Mouse (Mus musculus): ENCODE measurements around the gene Ssna1. TPM values are rescaled to one million over a fixed set of nuclear protein-coding genes. Genes with fewer than 3 reads are reported as not detected.

Ssna1 gene
- polyA plus RNA-seq, 1 experiment from 2014 or later = 179 TPM

GRCm38 (mm10) chr2:25252331-25252730 is 19.9 kb downstream of the Ssna1 start:
- Histone ChIP-seq H3K9ac (no peak overlapping the region), H3K4me2 (no peak overlapping the region), H3K36me3 (peaks cover 63% of the 10 kb centered on the region), H3K27me3 (replicated peaks) (no peaks in the 10 kb centered on the region), H3K4me1 (peaks cover 23% of the 10 kb centered on the region), H3K4me3 (no peak overlapping the region), H3K9me3 (replicated peaks) (no peaks in the 10 kb centered on the region), H3K27ac (no peak overlapping the region)
- 83% methylated on average over 1 of the region's 1 CpGs for WGBS (ENCODE audit: insufficient replicate concordance)
- ATAC-seq = no peak

GRCm38 (mm10) chr2:25246183-25247072 is 25.8 kb downstream of the Ssna1 start, which contains the start of gene AL732309.1:
Gene AL732309.1 (minus strand): TSS chr2:25246863.
- ATAC-seq = no peak
- Histone ChIP-seq H3K4me2 (no peak within 1 kb of the TSS), H3K27ac (no peak within 1 kb of the TSS), H3K36me3 (peaks cover 64% of the 10 kb centered on the region), H3K4me3 (no peak within 1 kb of the TSS), H3K9me3 (replicated peaks) (no peaks in the 10 kb centered on the region), H3K4me1 (peaks cover 16% of the 10 kb centered on the region), H3K27me3 (replicated peaks) (peaks cover 26% of the 10 kb centered on the region), H3K9ac (no peak within 1 kb of the TSS)
- WGBS (ENCODE audit: insufficient replicate concordance) = 77% methylated on average over 10 of the region's 10 CpGs

GRCm38 (mm10) chr2:25244144-25244543 is 28.1 kb downstream of the Ssna1 start:
- Histone ChIP-seq H3K4me1 (peaks cover 36% of the 10 kb centered on the region), H3K4me2 (no peak overlapping the region), H3K9ac (no peak overlapping the region)

GRCm38 (mm10) chr2:25243342-25243741 is 28.9 kb downstream of the Ssna1 start:
- Histone ChIP-seq H3K27me3 (replicated peaks) (peaks cover 30% of the 10 kb centered on the region), H3K9me3 (replicated peaks) (no peaks in the 10 kb centered on the region), H3K4me2 (no peak overlapping the region), H3K27ac (no peak overlapping the region), H3K36me3 (peaks cover 33% of the 10 kb centered on the region), H3K9ac (no peak overlapping the region), H3K4me1 (peaks cover 36% of the 10 kb centered on the region), H3K4me3 (no peak overlapping the region)
- ATAC-seq = no peak
- WGBS (ENCODE audit: insufficient replicate concordance) = 72% methylated on average over 8 of the region's 8 CpGs

More at GRCm38 (mm10) chr2:25244144-25244543, 28.1 kb downstream of the Ssna1 start:
- H3K27ac ChIP-seq = no peak overlapping the region
- H3K27me3 ChIP-seq (replicated peaks) = peaks cover 30% of the 10 kb centered on the region
- H3K36me3 ChIP-seq = peaks cover 41% of the 10 kb centered on the region
- H3K9me3 ChIP-seq (replicated peaks) = no peaks in the 10 kb centered on the region
- 76% methylated on average over 4 of the region's 4 CpGs for WGBS (ENCODE audit: insufficient replicate concordance)
- H3K4me3 ChIP-seq = no peak overlapping the region
- ATAC-seq = no peak

GRCm38 (mm10) chr2:25242101-25242506 is 30.1 kb downstream of the Ssna1 start, which contains the start of the genes Rnf208 and Cysrt1:
Gene Rnf208 (plus strand): TSS chr2:25242255.
Gene Cysrt1 (minus strand): TSS chr2:25242452.
- H3K36me3 ChIP-seq = peaks cover 21% of the 10 kb centered on the region
- WGBS (ENCODE audit: insufficient replicate concordance) = under 1% methylated on average over 35 of the region's 59 CpGs
- H3K27me3 ChIP-seq (replicated peaks) = peaks cover 30% of the 10 kb centered on the region
- H3K4me3 ChIP-seq = peak within 1 kb of the TSS; percentile 58
- peak within 1 kb of the TSS; percentile 84 for H3K4me2 ChIP-seq
- H3K9ac ChIP-seq = peak within 1 kb of the TSS; percentile 53
- no peak within 1 kb of the TSS for H3K27ac ChIP-seq
- no peaks in the 10 kb centered on the region for H3K9me3 ChIP-seq (replicated peaks)
- no peak for ATAC-seq
- H3K4me1 ChIP-seq = peaks cover 36% of the 10 kb centered on the region

GRCm38 (mm10) chr2:25241438-25241775 is 30.8 kb downstream of the Ssna1 start:
- Histone ChIP-seq H3K36me3 (peaks cover 14% of the 10 kb centered on the region), H3K4me1 (peaks cover 41% of the 10 kb centered on the region), H3K27ac (no peak overlapping the region), H3K27me3 (replicated peaks) (peaks cover 34% of the 10 kb centered on the region), H3K9ac (no peak overlapping the region), H3K9me3 (replicated peaks) (no peaks in the 10 kb centered on the region), H3K4me3 (peak overlapping the region; percentile 58), H3K4me2 (peak overlapping the region; percentile 84)
- ATAC-seq = peak; percentile 11; the same call in 1 of the 2 replicates
- WGBS (ENCODE audit: insufficient replicate concordance) = 14% methylated on average over 6 of the region's 6 CpGs

GRCm38 (mm10) chr2:25240723-25241437 is 31.4 kb downstream of the Ssna1 start:
- Histone ChIP-seq H3K36me3 (peaks cover 9% of the 10 kb centered on the region), H3K27ac (peak overlapping the region; percentile 45; the same call in 1 of the 2 replicates), H3K9ac (peak overlapping the region; percentile 28; the same call in 1 of the 2 replicates), H3K4me1 (peaks cover 46% of the 10 kb centered on the region), H3K4me2 (peak overlapping the region; percentile 84), H3K4me3 (peak overlapping the region; percentile 58), H3K27me3 (replicated peaks) (peaks cover 38% of the 10 kb centered on the region), H3K9me3 (replicated peaks) (no peaks in the 10 kb centered on the region)
- WGBS (ENCODE audit: insufficient replicate concordance) = under 1% methylated on average over 29 of the region's 29 CpGs
- ATAC-seq = peak; percentile 76

- no peaks in the 10 kb centered on the region for H3K9me3 ChIP-seq (replicated peaks)
- H3K4me2 ChIP-seq = peak overlapping the region; percentile 84
- peaks cover 44% of the 10 kb centered on the region for H3K27me3 ChIP-seq (replicated peaks)
- peaks cover 3% of the 10 kb centered on the region; the same call in 1 of the 2 replicates for H3K36me3 ChIP-seq
- WGBS (ENCODE audit: insufficient replicate concordance) = 49% methylated on average over 8 of the region's 8 CpGs
- ATAC-seq = no peak
- H3K4me1 ChIP-seq = peaks cover 50% of the 10 kb centered on the region
- peak overlapping the region; percentile 58 for H3K4me3 ChIP-seq
- 0 out of 2 replicates have a peak overlapping the region, but pooled peaks have one; percentile 28 for H3K9ac ChIP-seq
- H3K27ac ChIP-seq = no peak overlapping the region
Observed at GRCm38 (mm10) chr2:25240310-25240709, 31.9 kb downstream of the Ssna1 start.

GRCm38 (mm10) chr2:25239766-25240165 is 32.5 kb downstream of the Ssna1 start:
- peaks cover 48% of the 10 kb centered on the region for H3K27me3 ChIP-seq (replicated peaks)

GRCm38 (mm10) chr2:25238106-25238505 is 34.1 kb downstream of the Ssna1 start:
- H3K36me3 ChIP-seq = no peaks in the 10 kb centered on the region
- H3K27ac ChIP-seq = no peak overlapping the region
- no peaks in the 10 kb centered on the region for H3K9me3 ChIP-seq (replicated peaks)
- no peak overlapping the region for H3K9ac ChIP-seq
- peaks cover 45% of the 10 kb centered on the region for H3K27me3 ChIP-seq (replicated peaks)
- peaks cover 65% of the 10 kb centered on the region for H3K4me1 ChIP-seq
- no peak overlapping the region for H3K4me2 ChIP-seq
- H3K4me3 ChIP-seq = no peak overlapping the region
- no peak for ATAC-seq

More at GRCm38 (mm10) chr2:25239766-25240165, 32.5 kb downstream of the Ssna1 start:
- Histone ChIP-seq H3K27ac (no peak overlapping the region), H3K9ac (no peak overlapping the region), H3K4me3 (no peak overlapping the region), H3K9me3 (replicated peaks) (no peaks in the 10 kb centered on the region), H3K36me3 (no peaks in the 10 kb centered on the region), H3K4me1 (peaks cover 50% of the 10 kb centered on the region), H3K4me2 (no peak overlapping the region)
- ATAC-seq = no peak
- 76% methylated on average over 3 of the region's 3 CpGs for WGBS (ENCODE audit: insufficient replicate concordance)

- Histone ChIP-seq H3K4me1 (peaks cover 60% of the 10 kb centered on the region), H3K36me3 (no peaks in the 10 kb centered on the region), H3K9me3 (replicated peaks) (no peaks in the 10 kb centered on the region), H3K4me3 (no peak overlapping the region), H3K4me2 (no peak overlapping the region), H3K27ac (no peak overlapping the region), H3K9ac (no peak overlapping the region), H3K27me3 (replicated peaks) (peaks cover 39% of the 10 kb centered on the region)
- no peak for ATAC-seq
- WGBS (ENCODE audit: insufficient replicate concordance) = 55% methylated on average over 4 of the region's 4 CpGs
Observed at GRCm38 (mm10) chr2:25237522-25237921, 34.7 kb downstream of the Ssna1 start.

- Histone ChIP-seq H3K27me3 (replicated peaks) (peaks cover 32% of the 10 kb centered on the region), H3K36me3 (no peaks in the 10 kb centered on the region), H3K9ac (no peak within 1 kb of the TSS), H3K4me3 (no peak within 1 kb of the TSS), H3K27ac (no peak within 1 kb of the TSS), H3K4me1 (peaks cover 51% of the 10 kb centered on the region), H3K9me3 (replicated peaks) (no peaks in the 10 kb centered on the region), H3K4me2 (peak within 1 kb of the TSS; percentile 9; the same call in 1 of the 2 replicates)
- 16% methylated on average over 8 of the region's 8 CpGs for WGBS (ENCODE audit: insufficient replicate concordance)
- ATAC-seq = no peak
Observed at GRCm38 (mm10) chr2:25236614-25237013, 35.6 kb downstream of the Ssna1 start, which contains the start of gene Rnf224. Gene Rnf224 (minus strand): TSS chr2:25236787.
